In genomic region chr16:38649431-38649827, GRCm38 (mm10) we compare ENCODE assay signal across 19 mouse cellular contexts.
DNase-seq lines count a peak whose midpoint lies in the region; ATAC-seq and TF ChIP-seq lines count a peak whose summit lies in the region.
"Had no signal": no experiment of that assay in that cellular context is flagged by ENCODE, and none has a peak within 500 bp of the region (broad histone marks: within the 10 kb centered on the region; RNA-seq: fewer than 3 reads in every experiment).

No protein-coding gene starts in this region.

- H3K27me3 ChIP-seq in heart, embryonic 15.5 days: no peaks in the 10 kb centered on the region
- no peaks in the 10 kb centered on the region for H3K27me3 ChIP-seq in intestine, embryonic 15.5 days (replicated peaks)
- H3K27me3 ChIP-seq in kidney, adult 2 months (replicated peaks; ENCODE audit: control insufficient read depth, insufficient read depth, low read length): no peaks in the 10 kb centered on the region
- H3K27me3 ChIP-seq: embryonic facial prominence, embryonic 13.5 days; neural tube, embryonic 13.5 days had no signal

- whole genome bisulfite sequencing in heart, embryonic 15.5 days: 26% methylated on average over 11 of the region's 11 CpGs
- WGBS in intestine, embryonic 15.5 days: 16% methylated on average over 11 of the region's 11 CpGs
- 24% methylated on average over 11 of the region's 11 CpGs for WGBS in lung, adult 2 months
- WGBS in kidney, adult 2 months: 26% methylated on average over 11 of the region's 11 CpGs

- H3K9me3 ChIP-seq in heart, embryonic 15.5 days (replicated peaks): no peaks in the 10 kb centered on the region
- no peaks in the 10 kb centered on the region for H3K9me3 ChIP-seq in intestine, embryonic 15.5 days
- H3K9me3 ChIP-seq: embryonic facial prominence, embryonic 13.5 days; forebrain, embryonic 10.5 days; G1E; hindbrain, embryonic 10.5 days; liver, embryonic 13.5 days; megakaryocyte, embryonic 14.5 days; neural tube, embryonic 13.5 days had no signal

- DNase-seq in heart, postnatal 36 days: no peak
- peak; percentile 70 for DNase-seq in lung, adult 2 months
- peak; percentile 63 to 72 for DNase-seq in lung, postnatal 4 days
- no peak for DNase-seq in thymus, postnatal 10 days (ENCODE audit: low spot score in 2 of 2)
- no peak for DNase-seq in kidney, adult 2 months
- DNase-seq: adrenal gland, adult 8-10 months; cerebellum, adult 2 months; kidney, adult 11 months; kidney, postnatal 25 days; liver, embryonic 13.5 days; right cerebral cortex, postnatal 25 days had no signal

- intact Hi-C loops in heart, postnatal 36 days (cut with DNase I): loop anchor here (2.0 kb wide), 1 partner anchor 15 kb away; no protein-coding TSS in a partner anchor

- peaks cover 76% of the 10 kb centered on the region for H3K4me1 ChIP-seq in heart, embryonic 15.5 days (replicated peaks)
- H3K4me1 ChIP-seq in intestine, embryonic 15.5 days (replicated peaks): peaks cover 28% of the 10 kb centered on the region
- H3K4me1 ChIP-seq in lung, adult 2 months (ENCODE audit: control insufficient read depth, insufficient read depth, low read length): peaks cover 43% of the 10 kb centered on the region
- peaks cover 7% of the 10 kb centered on the region; the same call in 1 of the 2 replicates for H3K4me1 ChIP-seq in kidney, adult 2 months (ENCODE audit: control insufficient read depth, insufficient read depth, low read length)

- no peak overlapping the region; the same call in 1 of the 2 replicates for H3K4me2 ChIP-seq in heart, embryonic 15.5 days
- no peak overlapping the region for H3K4me2 ChIP-seq in intestine, embryonic 15.5 days (replicated peaks)
- H3K4me2 ChIP-seq: embryonic facial prominence, embryonic 13.5 days; liver, embryonic 13.5 days; neural tube, embryonic 13.5 days had no signal

- no peaks in the 10 kb centered on the region for H3K36me3 ChIP-seq in heart, embryonic 15.5 days
- no peaks in the 10 kb centered on the region for H3K36me3 ChIP-seq in intestine, embryonic 15.5 days
- H3K36me3 ChIP-seq in kidney, adult 2 months (ENCODE audit: control insufficient read depth, insufficient read depth, low read length): no peaks in the 10 kb centered on the region
- H3K36me3 ChIP-seq: embryonic facial prominence, embryonic 13.5 days; forebrain, embryonic 10.5 days; G1E; hindbrain, embryonic 10.5 days; liver, embryonic 13.5 days; neural tube, embryonic 13.5 days had no signal

- no peak for TF ChIP-seq CTCF in lung, adult 2 months (IDR thresholded peaks at IDR 0.05; ENCODE audit: insufficient read depth, low read length)
- TF ChIP-seq CTCF in kidney, adult 2 months (conservative IDR thresholded peaks at IDR 0.05; ENCODE audit: insufficient read depth, insufficient read length, low read depth, low read length): no peak

- H3K27ac ChIP-seq in heart, embryonic 15.5 days: peak overlapping the region; percentile 78
- H3K27ac ChIP-seq in intestine, embryonic 15.5 days: no peak overlapping the region
- H3K27ac ChIP-seq in kidney, adult 2 months (ENCODE audit: insufficient read depth, low read depth, low read length): no peak overlapping the region
- H3K27ac ChIP-seq: embryonic facial prominence, embryonic 13.5 days; hindbrain, embryonic 10.5 days; liver, embryonic 13.5 days; neural tube, embryonic 13.5 days had no signal

- ATAC-seq in heart, embryonic 15.5 days (replicated peaks; ENCODE audit: insufficient number of reproducible peaks, insufficient read depth, low FRiP score, low read depth): no peak
- peak; percentile 53 for ATAC-seq in intestine, embryonic 15.5 days

- no peak overlapping the region for H3K4me3 ChIP-seq in heart, embryonic 15.5 days
- H3K4me3 ChIP-seq in intestine, embryonic 15.5 days (replicated peaks): no peak overlapping the region
- no peak overlapping the region for H3K4me3 ChIP-seq in lung, adult 2 months (replicated peaks; ENCODE audit: extremely low read depth, low read depth, low read length)
- H3K4me3 ChIP-seq in kidney, adult 2 months (ENCODE audit: insufficient read depth, low read depth, low read length): no peak overlapping the region
- H3K4me3 ChIP-seq: embryonic facial prominence, embryonic 13.5 days; forebrain, embryonic 10.5 days; hindbrain, embryonic 10.5 days; liver, embryonic 13.5 days; megakaryocyte, embryonic 14.5 days; neural tube, embryonic 13.5 days had no signal

- no peak overlapping the region for H3K9ac ChIP-seq in heart, embryonic 15.5 days
- H3K9ac ChIP-seq in intestine, embryonic 15.5 days: no peak overlapping the region
- H3K9ac ChIP-seq: embryonic facial prominence, embryonic 13.5 days; liver, embryonic 13.5 days; neural tube, embryonic 13.5 days had no signal

- no peak for TF ChIP-seq POLR2A in lung, adult 2 months (IDR thresholded peaks at IDR 0.05; ENCODE audit: borderline replicate concordance, extremely low read depth, low read depth, low read length)
- no peak for TF ChIP-seq POLR2A in kidney, adult 2 months (IDR thresholded peaks at IDR 0.05; ENCODE audit: low read depth, low read length)

Comparison
In these comparisons a context has a peak if more than half of its experiments do, and no peak if none do; other contexts are left out.
1. DNase-seq: peak in lung, adult 2 months (single experiment) and lung, postnatal 4 days (2 of 2); none in heart, postnatal 36 days (0 of 2), thymus, postnatal 10 days (0 of 2) and kidney, adult 2 months (single experiment).